22 mouse cellular contexts compared by ENCODE assay signal in genomic region chr6:85475581-85475980, GRCm38 (mm10). TPM values are rescaled to one million over a fixed set of nuclear protein-coding genes. Genes with fewer than 3 reads are reported as not detected.
"Had no signal": no experiment of that assay in that cellular context is flagged by ENCODE, and none has a peak within 500 bp of the region (broad histone marks: within the 10 kb centered on the region; RNA-seq: fewer than 3 reads in every experiment).

No protein-coding gene starts in this region.

- DNase-seq: retina, postnatal 1 day; right cerebral cortex, adult 18-20 months; right cerebral cortex, postnatal 14 days; right cerebral cortex, postnatal 25 days; right cerebral cortex, postnatal 4 days; spleen, adult 18-20 months; thymus, adult 18-20 months; thymus, adult 2 months; thymus, postnatal 14 days; thymus, postnatal 25 days; thymus, postnatal 36 days; thymus, postnatal 4 days had no signal

- H3K4me2 ChIP-seq: neural tube, embryonic 15.5 days; stomach, embryonic 15.5 days had no signal

- H3K36me3 ChIP-seq: stomach, embryonic 15.5 days had no signal

- H3K4me3 ChIP-seq: neural tube, embryonic 15.5 days; stomach, embryonic 15.5 days had no signal

- H3K27ac ChIP-seq: neural tube, embryonic 15.5 days; stomach, embryonic 15.5 days; stomach, postnatal 0 days had no signal

- H3K4me1 ChIP-seq: stomach, embryonic 15.5 days had no signal

- H3K9me3 ChIP-seq: neural tube, embryonic 15.5 days; stomach, embryonic 15.5 days had no signal

- H3K9ac ChIP-seq: neural tube, embryonic 15.5 days; stomach, embryonic 15.5 days had no signal

RNA-seq across cellular contexts. Expression of gene Fbxo41, which starts 27.2 kb away (rescaled TPM):
- total RNA-seq: neutrophil, adult 5-6 weeks had no signal

RNA-seq across cellular contexts. Expression of gene Egr4, which starts 37.8 kb away (rescaled TPM):
- total RNA-seq: neutrophil, adult 5-6 weeks had no signal
- polyA plus RNA-seq: neural tube, embryonic 14.5 days; small intestine, adult 2 months; stomach, embryonic 14.5 days; stomach, embryonic 15.5 days; stomach, embryonic 16.5 days; stomach, postnatal 0 days; thymus, postnatal 0 days; urinary bladder, adult 2 months had no signal
